Mouse (Mus musculus) T-helper 2 cell (primary cell): ENCODE data around the gene Palm3.
"Not testable (repeated sequence)": the region's sequence is repeated elsewhere in the genome, so short reads cannot be mapped to it uniquely, and the experiment has no call there.

Experiments
- in situ Hi-C: fragments of 300-600 bp; cut with MboI, MseI; formaldehyde crosslinking; loops from one replicate; pipeline ENCODE4 v1.15.1; 2025; ENCODE audit warnings: high pct_unique_total_duplicates

The Palm3 gene

GRCm38 (mm10) chr8:83997511-83998141 lies 23.6 kb upstream of the Palm3 start, which contains the start of gene Samd1:
TSS of gene Samd1 (plus strand) at chr8:83997672.
- in situ Hi-C loops, result no loop called here

- in situ Hi-C loops, result no loop called here
Measured at GRCm38 (mm10) chr8:83998231-83999056, 22.8 kb upstream of the Palm3 start.

GRCm38 (mm10) chr8:83999057-83999705 lies 22.1 kb upstream of the Palm3 start:
- in situ Hi-C loops, result no loop called here

- in situ Hi-C loops, result no loop called here
Measured at GRCm38 (mm10) chr8:83999825-84000224, 21.4 kb upstream of the Palm3 start.

GRCm38 (mm10) chr8:84001281-84002000 lies 19.8 kb upstream of the Palm3 start, which contains the start of gene 1700067K01Rik:
TSS of gene 1700067K01Rik (plus strand) at chr8:84001502.
- in situ Hi-C loops, result no loop called here

GRCm38 (mm10) chr8:84002957-84003611 lies 18.2 kb upstream of the Palm3 start:
- in situ Hi-C loops, result no loop called here

GRCm38 (mm10) chr8:84003612-84004246 lies 17.5 kb upstream of the Palm3 start:
- in situ Hi-C loops, result no loop called here

- in situ Hi-C loops, result no loop called here
Measured at GRCm38 (mm10) chr8:84004533-84005201, 16.6 kb upstream of the Palm3 start.

GRCm38 (mm10) chr8:84005502-84005901 lies 15.8 kb upstream of the Palm3 start:
- in situ Hi-C loops, result not testable (repeated sequence)

GRCm38 (mm10) chr8:84008362-84008761 lies 12.9 kb upstream of the Palm3 start:
- in situ Hi-C loops, result no loop called here

GRCm38 (mm10) chr8:84009876-84010275 lies 11.4 kb upstream of the Palm3 start:
- in situ Hi-C loops, result no loop called here

GRCm38 (mm10) chr8:84010625-84011611 lies 10.4 kb upstream of the Palm3 start:
- in situ Hi-C loops, result no loop called here

GRCm38 (mm10) chr8:84011705-84012498 lies 9.4 kb upstream of the Palm3 start, which contains the start of gene 2210011C24Rik:
TSS of gene 2210011C24Rik (minus strand) at chr8:84012171.
- in situ Hi-C loops, result no loop called here

- in situ Hi-C loops, result no loop called here
Measured at GRCm38 (mm10) chr8:84012499-84013165, 8.6 kb upstream of the Palm3 start.

- in situ Hi-C loops, result no loop called here
Measured at GRCm38 (mm10) chr8:84015833-84016232, 5.4 kb upstream of the Palm3 start.

- in situ Hi-C loops, result no loop called here
Measured at GRCm38 (mm10) chr8:84019738-84020137, 1.5 kb upstream of the Palm3 start.

GRCm38 (mm10) chr8:84021569-84021968 lies 298 bp downstream of the Palm3 start:
- in situ Hi-C loops, result no loop called here
